Mouse (Mus musculus): ENCODE data around the gene Bivm.

DNA sequence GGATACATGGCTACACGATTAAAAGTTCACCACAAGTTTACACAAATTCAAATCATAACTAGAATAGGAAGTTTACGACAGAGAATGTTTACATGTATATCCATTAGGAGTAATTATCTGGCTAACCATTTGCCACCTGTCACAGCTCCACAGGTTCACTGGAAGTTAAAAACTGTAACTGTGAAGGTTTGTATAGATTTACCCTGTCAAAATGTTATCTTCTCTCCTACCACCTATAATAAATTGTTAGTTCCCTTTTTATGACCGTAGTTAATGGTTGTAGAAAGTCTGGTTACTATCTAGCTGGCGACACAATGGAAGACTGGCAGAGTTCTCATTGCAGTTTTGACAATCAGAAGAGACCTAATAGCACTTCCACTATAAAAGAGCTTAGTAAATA lies 21.5 kb downstream of the Bivm start:
- TF ChIP-seq CTCF (conservative IDR thresholded peaks at IDR 0.05; ENCODE audit: low read length) (no peak), POU5F1 (IDR thresholded peaks at IDR 0.05; ENCODE audit: borderline replicate concordance, low read length) (no peak), NANOG (IDR thresholded peaks at IDR 0.05; ENCODE audit: borderline replicate concordance, low read length) (no peak)
